Comparison of ENCODE assay signal across 8 mouse cellular contexts in the genomic region with DNA sequence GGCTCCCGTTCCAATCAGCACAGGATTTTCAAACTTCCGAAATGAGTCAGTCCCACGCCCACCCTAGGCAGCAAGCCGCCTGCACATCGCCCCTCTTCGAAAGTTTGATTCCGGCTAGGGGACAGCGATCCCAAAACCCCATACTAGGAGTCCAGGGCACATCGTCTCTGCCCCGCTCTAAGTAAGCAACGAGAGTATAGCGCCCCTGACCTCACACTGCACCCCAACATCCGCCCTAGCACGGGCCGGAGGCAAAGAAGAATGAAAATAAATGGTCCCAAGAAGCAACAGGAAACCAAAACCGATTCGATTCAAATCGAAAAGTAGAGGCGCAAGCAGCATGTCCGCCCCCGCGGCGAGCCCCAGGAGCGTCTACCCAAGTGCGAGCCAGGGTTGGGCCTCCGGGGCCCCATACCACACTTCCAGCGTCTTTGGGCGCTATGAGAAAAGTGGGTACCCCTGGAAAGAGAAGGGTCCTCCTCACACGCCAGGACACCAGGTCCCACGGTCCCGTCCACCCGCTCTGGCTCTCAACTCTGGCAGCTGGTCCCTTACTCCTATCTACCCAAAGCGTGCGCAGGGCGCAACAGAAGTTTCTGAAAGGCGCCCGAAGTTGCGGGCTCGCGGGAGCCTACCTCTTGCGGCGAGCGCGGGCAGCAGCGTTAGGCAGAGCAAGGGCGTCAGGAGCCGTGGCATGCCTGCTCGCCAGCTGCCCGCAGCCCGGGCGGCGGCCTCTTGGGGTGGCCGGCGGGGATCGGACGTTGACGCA. TPM values are rescaled to one million over a fixed set of nuclear protein-coding genes. Genes with fewer than 3 reads are reported as not detected.
DNase-seq lines count a peak whose midpoint lies in the region; ATAC-seq and TF ChIP-seq lines count a peak whose summit lies in the region.

No protein-coding gene starts in this region.

- ATAC-seq in heart, postnatal 0 days (ENCODE audit: insufficient read depth, low read depth): no peak; the same call in none of the 2 replicates
- ATAC-seq in liver, embryonic 15.5 days (ENCODE audit: insufficient read depth): peak; percentile 4; the same call in 1 of the 2 replicates

- peak overlapping the region; percentile 19 for H3K27ac ChIP-seq in kidney, adult 2 months (ENCODE audit: insufficient read depth, low read depth, low read length)
- peak overlapping the region; percentile 80 for H3K27ac ChIP-seq in heart, postnatal 0 days (ENCODE audit: low read depth)
- H3K27ac ChIP-seq in liver, embryonic 15.5 days (replicated peaks): peak overlapping the region; percentile 10; the same call in 1 of the 2 replicates
- peak overlapping the region; percentile 72 for H3K27ac ChIP-seq in small intestine, adult 2 months (ENCODE audit: insufficient read depth, low read depth, low read length)

- H3K36me3 ChIP-seq in kidney, adult 2 months (ENCODE audit: control insufficient read depth, insufficient read depth, low read length): no peaks in the 10 kb centered on the region
- H3K36me3 ChIP-seq in heart, postnatal 0 days (replicated peaks; ENCODE audit: control insufficient read depth, insufficient read depth, low read length): no peaks in the 10 kb centered on the region
- H3K36me3 ChIP-seq in liver, embryonic 15.5 days (replicated peaks): 0 out of 2 replicates have a peak, but pooled peaks cover 6% of the 10 kb centered on the region
- no peaks in the 10 kb centered on the region for H3K36me3 ChIP-seq in small intestine, adult 2 months (ENCODE audit: control insufficient read depth, insufficient read depth, low read length)

- no peak for TF ChIP-seq CTCF in kidney, adult 2 months (conservative IDR thresholded peaks at IDR 0.05; ENCODE audit: insufficient read depth, insufficient read length, low read depth, low read length)
- no peak for TF ChIP-seq CTCF in heart, postnatal 0 days (IDR thresholded peaks at IDR 0.05; ENCODE audit: low read depth)
- TF ChIP-seq CTCF in small intestine, adult 2 months (IDR thresholded peaks at IDR 0.05; ENCODE audit: extremely low read depth, insufficient read length, insufficient replicate concordance, low read depth, low read length): peak; percentile 9; the same call in 1 of the 2 replicates

- peak overlapping the region; percentile 76 for H3K4me3 ChIP-seq in kidney, adult 2 months (ENCODE audit: insufficient read depth, low read depth, low read length)
- peak overlapping the region; percentile 60 for H3K4me3 ChIP-seq in heart, postnatal 0 days (ENCODE audit: low read depth, low read length)
- peak overlapping the region; percentile 64 for H3K4me3 ChIP-seq in liver, embryonic 15.5 days (replicated peaks)
- peak overlapping the region; percentile 88 for H3K4me3 ChIP-seq in small intestine, adult 2 months (ENCODE audit: low read depth, low read length)

- TF ChIP-seq POLR2A in kidney, adult 2 months (IDR thresholded peaks at IDR 0.05; ENCODE audit: low read depth, low read length): no peak
- TF ChIP-seq POLR2A in small intestine, adult 2 months (IDR thresholded peaks at IDR 0.05; ENCODE audit: low read depth, low read length): 0 out of 2 replicates have a peak, but pooled peaks have one; percentile 14

- peak overlapping the region; percentile 77 for H3K4me2 ChIP-seq in heart, postnatal 0 days (ENCODE audit: low read depth, low read length)
- H3K4me2 ChIP-seq in liver, embryonic 15.5 days: peak overlapping the region; percentile 68

- WGBS in kidney, adult 2 months: under 1% methylated on average over 57 of the region's 57 CpGs
- 2% methylated on average over 50 of the region's 57 CpGs for WGBS in heart, postnatal 0 days
- under 1% methylated on average over 57 of the region's 57 CpGs for WGBS in liver, embryonic 15.5 days (ENCODE audit: insufficient replicate concordance)
- WGBS in small intestine, adult 2 months: under 1% methylated on average over 57 of the region's 57 CpGs

- H3K4me1 ChIP-seq in kidney, adult 2 months (ENCODE audit: control insufficient read depth, insufficient read depth, low read length): peaks cover 27% of the 10 kb centered on the region
- H3K4me1 ChIP-seq in heart, postnatal 0 days (ENCODE audit: control insufficient read depth, insufficient read depth): peaks cover 22% of the 10 kb centered on the region
- H3K4me1 ChIP-seq in liver, embryonic 15.5 days (replicated peaks): peaks cover 35% of the 10 kb centered on the region
- H3K4me1 ChIP-seq in small intestine, adult 2 months (ENCODE audit: control insufficient read depth, insufficient read depth, insufficient read length, low read length): peaks cover 25% of the 10 kb centered on the region

- no peak for TF ChIP-seq EP300 in heart, postnatal 0 days (IDR thresholded peaks at IDR 0.05; ENCODE audit: low read depth)

- H3K9ac ChIP-seq in heart, postnatal 0 days (replicated peaks; ENCODE audit: low read depth, low read length): peak overlapping the region; percentile 64
- H3K9ac ChIP-seq in liver, embryonic 15.5 days: peak overlapping the region; percentile 43

- DNase-seq in kidney, adult 2 months: peak; percentile 38
- DNase-seq in kidney, adult 8-10 months: no peak
- DNase-seq in ZHBTc4 (ENCODE audit: low read depth, low spot score): peak; percentile 57
- no peak for DNase-seq in heart, postnatal 0 days (ENCODE audit: low spot score)
- DNase-seq in frontal cortex, postnatal 14 days (ENCODE audit: low spot score in 2 of 2): no peak
- no peak for DNase-seq in layer of hippocampus, adult 18-20 months (ENCODE audit: low spot score in 2 of 2)

- no peaks in the 10 kb centered on the region for H3K9me3 ChIP-seq in heart, postnatal 0 days (replicated peaks; ENCODE audit: control insufficient read depth, low read length)
- H3K9me3 ChIP-seq in liver, embryonic 15.5 days (replicated peaks): no peaks in the 10 kb centered on the region

- H3K27me3 ChIP-seq in kidney, adult 2 months (replicated peaks; ENCODE audit: control insufficient read depth, insufficient read depth, low read length): no peaks in the 10 kb centered on the region
- H3K27me3 ChIP-seq in heart, postnatal 0 days (ENCODE audit: control insufficient read depth, insufficient read depth, low read length): 0 out of 2 replicates have a peak, but pooled peaks cover 4% of the 10 kb centered on the region
- H3K27me3 ChIP-seq in liver, embryonic 15.5 days: peaks cover 56% of the 10 kb centered on the region
- no peaks in the 10 kb centered on the region for H3K27me3 ChIP-seq in small intestine, adult 2 months (ENCODE audit: control insufficient read depth, insufficient read depth, low read length)

RNA-seq across cellular contexts. Expression of a gene that starts 13.4 kb away (rescaled TPM):
- 16.1 and 17.7 TPM in 2 replicates for polyA plus RNA-seq in kidney, adult 2 months (2012; rRNA removed)
- 54.0 and 63.3 TPM in 2 replicates for total RNA-seq in heart, postnatal 0 days (2014; rRNA removed; ENCODE audit: low replicate concordance)
- 4.9 and 5.7 TPM in 2 replicates for polyA plus RNA-seq in heart, postnatal 0 days (2015; fragmentation: Nextera tagmentation; extraction: Ambion mirVana)
- polyA plus RNA-seq in liver, embryonic 15.5 days (2015; fragmentation: Nextera tagmentation; extraction: Ambion mirVana): 2.8 and 3.1 TPM in 2 replicates
- polyA plus RNA-seq in small intestine, adult 2 months (2012; rRNA removed): 19.6 and 21.6 TPM in 2 replicates
- 10 to 100 TPM; 26.4 to 26.9 TPM for total RNA-seq in layer of hippocampus, adult 18-20 months (2021)

RNA-seq across cellular contexts. Expression of a gene that starts 58.0 kb away (rescaled TPM):
- polyA plus RNA-seq in kidney, adult 2 months (2012; rRNA removed): 71.1 and 87.5 TPM in 2 replicates
- total RNA-seq in heart, postnatal 0 days (2014; rRNA removed; ENCODE audit: low replicate concordance): 48.3 and 49.0 TPM in 2 replicates
- 7.1 and 7.5 TPM in 2 replicates for polyA plus RNA-seq in heart, postnatal 0 days (2015; fragmentation: Nextera tagmentation; extraction: Ambion mirVana)
- polyA plus RNA-seq in liver, embryonic 15.5 days (2015; fragmentation: Nextera tagmentation; extraction: Ambion mirVana): 8.8 and 9.6 TPM in 2 replicates
- 72.4 and 105 TPM in 2 replicates for polyA plus RNA-seq in small intestine, adult 2 months (2012; rRNA removed)
- 10 to 100 TPM; 50.3 to 50.4 TPM for total RNA-seq in layer of hippocampus, adult 18-20 months (2021)

Comparison
In these comparisons a context has a peak if more than half of its experiments do, and no peak if none do; other contexts are left out.
1. DNase-seq: peak in kidney, adult 2 months (single experiment) and ZHBTc4 (single experiment); none in kidney, adult 8-10 months (0 of 2), heart, postnatal 0 days (single experiment), frontal cortex, postnatal 14 days (0 of 2) and layer of hippocampus, adult 18-20 months (0 of 2).
2. H3K27ac ChIP-seq: peak in every context shown above with its lines; median percentile 80 in heart, postnatal 0 days; 72 in small intestine, adult 2 months; 19 in kidney, adult 2 months; 10 in liver, embryonic 15.5 days.
3. Peak in every context shown above with its lines, with median percentiles within 50 percentile points of each other: H3K4me3 ChIP-seq.